Mouse (Mus musculus) left cerebral cortex, adult 2 months (tissue): Measurements from ENCODE around the gene Syngr4. TPM values are rescaled to one million over a fixed set of nuclear protein-coding genes. Genes with fewer than 3 reads are reported as not detected.

Source experiments
- DNase-seq, 2 experiments: peaks; one replicate each; pipeline ENCODE4 v3.0.0; 2021 to 2022; ENCODE audit warnings: low spot score in 2 of 2, mixed read lengths in 1 of 2; ENCODE audit errors: extremely low spot score in 1 of 2
- H3K27ac ChIP-seq: fragments of 200-600 bp; 2 replicates; pipeline ENCODE4 v1.8.1; 2022
- H3K4me3 ChIP-seq: fragments of 200-600 bp; 2 replicates; pipeline ENCODE4 v1.8.1; 2022
- CTCF ChIP-seq: fragments of 200-600 bp; IDR thresholded peaks from 2 replicates; pipeline ENCODE4 v1.8.1; 2022; ENCODE audit warnings: antibody characterized with exemption, mild to moderate bottlenecking, moderate library complexity
- intact Hi-C: fragments of 180-260 bp; cut with DNase I; formaldehyde crosslinking; loops from one replicate; pipeline ENCODE4 v1.15.1; 2025
- total RNA-seq, 2 experiments: library from RNA; stranded (reverse); gene quantifications; 2 replicates each; pipeline ENCODE4 v1.2.3; 2021

Syngr4 gene
- total RNA-seq, 2 experiments from 2014 or later = not detected

GRCm38 (mm10) chr7:45873061-45873947, 23.2 kb downstream of the Syngr4 start:
- TF ChIP-seq CTCF = peak; percentile 51
- Histone ChIP-seq H3K27ac (peak overlapping the region; percentile 94), H3K4me3 (peak overlapping the region; percentile 69)
- intact Hi-C loops = loop anchor here (2.0 kb wide), 2 partner anchors 135 kb away; no protein-coding TSS in a partner anchor
- peak; percentile 45 to 60 for DNase-seq

DNA sequence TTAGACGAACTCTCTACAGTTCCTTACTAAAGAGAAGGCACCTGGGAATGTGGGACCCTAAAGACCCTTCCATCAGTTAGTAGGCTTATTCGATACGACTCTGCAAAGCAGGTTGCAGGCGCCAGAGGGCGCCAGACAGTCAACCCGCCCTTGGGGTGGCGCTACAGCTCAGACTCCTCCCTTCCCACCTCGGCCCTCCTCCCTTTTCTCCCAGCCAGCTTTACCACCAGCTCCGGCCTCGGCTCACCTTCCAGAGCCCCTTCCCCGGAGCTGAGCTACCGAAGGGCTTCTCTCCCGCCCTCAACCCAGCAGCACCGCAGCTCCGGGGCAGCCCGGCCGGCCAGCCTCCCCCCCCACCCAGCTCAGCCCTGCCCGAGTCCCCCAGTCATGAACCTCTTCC, 23.9 kb downstream of the Syngr4 start, which contains the start of gene Kdelr1:
Gene Kdelr1, plus strand, starts transcription at position 149 of the 400 bp plus-strand sequence.
- peak; percentile 97 for TF ChIP-seq CTCF
- Histone ChIP-seq H3K4me3 (peak within 1 kb of the TSS; percentile 69), H3K27ac (peak within 1 kb of the TSS; percentile 94)
- intact Hi-C loops = loop anchor here (1.0 to 2.0 kb wide), 3 partner anchors 63 to 136 kb away; no protein-coding TSS in a partner anchor
- peak; percentile 87 to 93 for DNase-seq

DNA sequence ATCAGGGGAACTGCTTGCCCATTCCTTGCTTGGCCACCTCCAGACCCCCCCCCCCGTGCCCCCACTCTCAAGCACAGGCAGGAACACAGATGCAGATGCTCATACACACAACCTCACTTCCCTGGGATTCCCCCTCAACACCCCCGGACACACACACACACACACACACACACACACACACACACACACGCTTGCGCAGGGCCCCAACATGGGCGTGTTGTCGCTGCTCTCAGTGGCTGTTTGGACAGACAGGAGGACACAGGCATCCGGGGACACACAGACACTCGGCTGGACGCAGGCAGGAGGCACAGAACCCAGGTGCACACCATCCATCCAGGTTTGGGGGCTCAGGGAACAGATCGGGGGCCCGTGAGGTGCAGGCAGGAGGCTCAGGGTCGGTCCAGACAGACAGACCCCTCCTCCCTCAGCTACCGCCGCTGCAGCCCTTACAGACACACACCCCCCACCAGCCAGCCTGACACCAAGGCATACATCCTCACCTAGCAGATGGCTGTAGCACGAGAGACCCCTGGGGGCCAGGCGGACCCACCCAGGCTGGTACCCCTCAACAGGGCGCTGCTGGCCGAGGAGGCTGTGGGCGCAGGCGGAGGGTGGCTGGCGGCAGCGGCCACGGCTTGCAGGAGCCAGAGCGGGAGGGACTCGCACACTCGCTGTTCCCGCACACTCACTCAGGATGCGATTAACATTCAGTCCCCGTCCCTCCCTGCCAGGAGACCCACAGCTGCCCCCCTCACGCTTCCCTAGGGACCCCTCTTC, 26.0 kb downstream of the Syngr4 start:
- Histone ChIP-seq H3K4me3 (peak overlapping the region; percentile 37), H3K27ac (no peak overlapping the region; the same call in 1 of the 2 replicates)
- DNase-seq = no peak
- intact Hi-C loops = no loop called here
- TF ChIP-seq CTCF = no peak

GRCm38 (mm10) chr7:45869787-45870186, 26.7 kb downstream of the Syngr4 start:
- intact Hi-C loops = no loop called here
- Histone ChIP-seq H3K27ac (no peak overlapping the region), H3K4me3 (peak overlapping the region; percentile 22; the same call in 1 of the 2 replicates)
- no peak for DNase-seq
- no peak for TF ChIP-seq CTCF

- peak overlapping the region; percentile 22; the same call in 1 of the 2 replicates for H3K4me3 ChIP-seq
These were observed 27.3 kb downstream of the Syngr4 start for GRCm38 (mm10) chr7:45869107-45869670.

GRCm38 (mm10) chr7:45867871-45868270, 28.6 kb downstream of the Syngr4 start:
- Histone ChIP-seq H3K27ac (no peak overlapping the region), H3K4me3 (no peak overlapping the region)
- DNase-seq = no peak
- intact Hi-C loops = no loop called here
- TF ChIP-seq CTCF = no peak

More at GRCm38 (mm10) chr7:45869107-45869670, 27.3 kb downstream of the Syngr4 start:
- H3K27ac ChIP-seq = no peak overlapping the region; the same call in 1 of the 2 replicates
- intact Hi-C loops = no loop called here
- no peak for DNase-seq
- no peak for TF ChIP-seq CTCF

DNA sequence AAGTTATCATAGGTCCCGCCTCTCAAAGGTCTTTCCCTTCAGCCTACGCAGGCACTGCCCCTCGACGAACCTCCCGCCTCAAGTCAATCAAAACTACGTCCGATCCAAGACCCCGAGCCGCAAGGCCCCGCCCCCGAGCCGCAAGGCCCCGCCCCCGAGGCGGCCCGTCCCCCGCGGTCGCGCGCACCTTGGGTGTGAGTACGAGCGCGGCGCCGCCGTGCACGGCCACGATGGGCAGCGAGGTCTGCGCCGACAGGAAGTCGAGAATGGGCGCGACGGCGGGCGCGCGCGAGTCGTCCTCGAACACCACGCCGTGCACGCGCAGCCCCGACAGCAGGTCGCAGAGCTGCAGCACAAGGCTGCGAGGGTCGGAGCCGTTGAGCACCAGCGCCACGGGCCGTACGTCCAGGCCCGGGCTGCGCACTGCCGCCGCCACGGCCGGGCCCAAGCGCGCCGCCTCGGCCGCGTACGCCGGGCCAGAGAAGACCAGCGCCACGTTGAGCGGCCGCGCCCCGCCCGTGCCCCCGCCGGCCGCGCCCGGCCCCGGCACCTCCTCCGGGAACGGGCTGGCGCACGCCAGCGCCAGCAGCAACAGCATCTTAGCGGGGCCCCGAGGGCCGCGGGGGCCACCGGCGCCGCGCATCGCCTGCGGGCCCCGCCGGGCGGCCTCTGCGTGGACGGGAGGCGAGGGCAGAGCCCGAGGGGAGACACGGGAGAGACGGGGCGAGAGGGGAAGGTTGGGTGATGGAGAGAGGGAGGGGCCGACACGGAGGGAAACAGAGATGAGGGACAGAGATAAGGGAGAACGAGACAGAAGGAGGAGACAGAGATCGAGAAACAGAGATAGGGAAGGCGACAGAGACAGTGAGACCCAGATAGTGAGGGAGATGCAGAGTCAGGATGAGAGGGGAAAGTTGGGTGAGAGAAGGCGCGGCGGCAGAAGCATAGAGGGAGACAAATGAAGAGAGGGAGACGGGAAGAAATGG, 30.3 kb downstream of the Syngr4 start:
- Histone ChIP-seq H3K27ac (peak overlapping the region; percentile 30; the same call in 1 of the 2 replicates), H3K4me3 (peak overlapping the region; percentile 50)
- intact Hi-C loops = no loop called here
- DNase-seq = peak; percentile 77 to 82
- no peak for TF ChIP-seq CTCF

DNA sequence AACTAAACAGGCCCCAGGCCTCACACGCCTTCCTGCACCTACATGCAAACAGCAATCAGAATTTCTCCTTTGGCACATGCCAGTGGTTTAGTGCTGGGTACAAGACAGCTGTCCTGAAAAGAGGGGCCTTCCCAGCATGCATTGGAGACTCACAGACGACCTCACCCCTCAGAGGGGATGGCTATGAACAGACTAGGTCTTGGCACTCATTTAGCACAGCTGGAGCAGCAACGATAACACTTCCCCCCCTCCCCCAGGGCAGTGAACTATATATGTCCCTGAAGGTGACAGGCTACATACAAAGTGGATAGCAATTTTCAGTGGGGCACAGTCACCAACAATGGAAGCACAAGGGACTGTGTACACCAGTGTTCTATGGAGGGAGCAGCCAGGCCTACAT, 32.1 kb downstream of the Syngr4 start:
- no peak overlapping the region for H3K4me3 ChIP-seq
- no peak for TF ChIP-seq CTCF
- no peak for DNase-seq
- intact Hi-C loops = no loop called here
- H3K27ac ChIP-seq = no peak overlapping the region

GRCm38 (mm10) chr7:45862804-45863203, 33.7 kb downstream of the Syngr4 start:
- no peak overlapping the region for H3K4me3 ChIP-seq
- DNase-seq = no peak
- no peak overlapping the region for H3K27ac ChIP-seq
- intact Hi-C loops = no loop called here
- TF ChIP-seq CTCF = no peak

DNA sequence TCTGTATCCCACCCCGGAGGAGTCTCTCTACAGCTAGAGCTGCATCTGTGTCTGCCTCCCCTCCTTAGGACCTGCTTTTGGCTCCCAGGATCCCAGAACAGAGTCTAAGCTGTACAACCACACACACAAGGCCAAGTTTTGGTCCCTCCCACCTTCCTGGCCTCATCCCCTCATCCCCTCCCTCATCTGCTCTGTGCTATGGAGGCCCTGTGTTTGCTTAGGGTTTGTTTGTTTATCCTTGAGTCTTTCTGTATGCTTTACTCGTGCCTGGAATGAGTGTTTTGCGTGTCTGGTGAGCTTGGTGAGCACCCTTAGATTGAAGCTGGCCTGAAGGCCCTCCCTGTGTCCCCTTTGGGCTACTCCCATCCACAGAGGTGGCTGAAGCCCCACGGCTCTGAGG, 37.5 kb downstream of the Syngr4 start:
- H3K27ac ChIP-seq = no peak overlapping the region
- DNase-seq = no peak
- H3K4me3 ChIP-seq = no peak overlapping the region
- intact Hi-C loops = loop anchor here (10.0 kb wide), 1 partner anchor 356 kb away; no protein-coding TSS in a partner anchor
- TF ChIP-seq CTCF = no peak
